In the genomic region with DNA sequence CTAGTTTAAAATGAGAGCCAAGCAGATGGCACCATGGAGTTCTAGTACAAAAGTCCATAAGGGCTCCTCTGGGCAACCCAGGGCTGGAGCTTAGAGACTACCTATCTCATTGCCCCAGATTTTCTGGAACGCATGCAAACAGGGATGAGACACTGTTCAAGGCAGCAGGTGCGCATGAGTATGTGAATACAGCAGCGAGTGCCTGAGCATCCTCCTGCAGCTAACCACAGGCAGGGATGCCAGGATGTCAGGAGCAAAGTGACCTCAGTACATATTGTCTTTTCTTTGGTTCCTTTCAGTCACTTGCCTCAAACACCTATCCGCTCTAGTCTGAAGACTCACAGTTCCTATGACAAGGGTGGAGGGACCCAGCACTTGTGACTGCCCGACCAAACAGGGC, we compare ENCODE assay signal across 25 mouse cellular contexts. TPM values are rescaled to one million over a fixed set of nuclear protein-coding genes. Genes with fewer than 3 reads are reported as not detected.
A peak's percentile ranks its signal among the peaks of the same experiment; 100 is the strongest.
DNase-seq lines count a peak whose midpoint lies in the region; ATAC-seq and TF ChIP-seq lines count a peak whose summit lies in the region.
"Had no signal": no experiment of that assay in that cellular context is flagged by ENCODE, and none has a peak within 500 bp of the region (broad histone marks: within the 10 kb centered on the region; RNA-seq: fewer than 3 reads in every experiment).

No protein-coding gene starts in this region.

- peaks cover 9% of the 10 kb centered on the region; the same call in 1 of the 2 replicates for H3K9me3 ChIP-seq in forebrain, embryonic 10.5 days
- no peaks in the 10 kb centered on the region; the same call in 1 of the 2 replicates for H3K9me3 ChIP-seq in forebrain, embryonic 16.5 days (ENCODE audit: control insufficient read depth, low read length)
- no peaks in the 10 kb centered on the region for H3K9me3 ChIP-seq in hindbrain, postnatal 0 days (ENCODE audit: low read length)
- no peaks in the 10 kb centered on the region for H3K9me3 ChIP-seq in hindbrain, embryonic 11.5 days (ENCODE audit: control insufficient read depth, low read length)
- no peaks in the 10 kb centered on the region for H3K9me3 ChIP-seq in limb, embryonic 10.5 days (replicated peaks)
- H3K9me3 ChIP-seq: forebrain, embryonic 12.5 days; heart, embryonic 15.5 days; kidney, embryonic 15.5 days; limb, embryonic 13.5 days; neural tube, embryonic 15.5 days had no signal

- no peak for ATAC-seq in forebrain, embryonic 16.5 days
- no peak for ATAC-seq in hindbrain, postnatal 0 days
- ATAC-seq in hindbrain, embryonic 11.5 days (ENCODE audit: low FRiP score), result no peak
- ATAC-seq: activated CD4-positive, CD25-positive, alpha-beta regulatory T cell, adult 4 months had no signal

- WGBS in forebrain, embryonic 10.5 days, result 93% methylated on average over 5 of the region's 5 CpGs
- 96% methylated on average over 5 of the region's 5 CpGs for WGBS in forebrain, embryonic 16.5 days
- WGBS in hindbrain, postnatal 0 days, result 82% methylated on average over 5 of the region's 5 CpGs
- 94% methylated on average over 5 of the region's 5 CpGs for WGBS in hindbrain, embryonic 11.5 days
- WGBS in limb, embryonic 10.5 days, result 94% methylated on average over 5 of the region's 5 CpGs

- no peaks in the 10 kb centered on the region for H3K27me3 ChIP-seq in forebrain, embryonic 10.5 days (ENCODE audit: poor library complexity, severe bottlenecking)
- no peaks in the 10 kb centered on the region for H3K27me3 ChIP-seq in forebrain, embryonic 16.5 days (replicated peaks; ENCODE audit: control insufficient read depth, insufficient read depth, low read length)
- no peaks in the 10 kb centered on the region for H3K27me3 ChIP-seq in hindbrain, postnatal 0 days (ENCODE audit: insufficient read depth, low read length)
- H3K27me3 ChIP-seq in hindbrain, embryonic 11.5 days (ENCODE audit: control insufficient read depth, insufficient read depth, low read length), result no peaks in the 10 kb centered on the region
- no peaks in the 10 kb centered on the region for H3K27me3 ChIP-seq in limb, embryonic 10.5 days (ENCODE audit: low read depth, poor library complexity, severe bottlenecking)
- H3K27me3 ChIP-seq: forebrain, embryonic 12.5 days; heart, embryonic 15.5 days; kidney, embryonic 15.5 days; limb, embryonic 13.5 days; neural tube, embryonic 15.5 days had no signal

- H3K4me1 ChIP-seq in forebrain, embryonic 10.5 days, result peaks cover 36% of the 10 kb centered on the region
- peaks cover 10% of the 10 kb centered on the region for H3K4me1 ChIP-seq in forebrain, embryonic 16.5 days (replicated peaks; ENCODE audit: control insufficient read depth, insufficient read depth, low read length)
- peaks cover 8% of the 10 kb centered on the region; the same call in 1 of the 2 replicates for H3K4me1 ChIP-seq in hindbrain, postnatal 0 days (ENCODE audit: insufficient read depth, low read length)
- no peaks in the 10 kb centered on the region for H3K4me1 ChIP-seq in hindbrain, embryonic 11.5 days (replicated peaks; ENCODE audit: control insufficient read depth, insufficient read depth, low read length)
- H3K4me1 ChIP-seq in limb, embryonic 10.5 days, result peaks cover 35% of the 10 kb centered on the region

- H3K9ac ChIP-seq in forebrain, embryonic 16.5 days (replicated peaks; ENCODE audit: low read depth, low read length), result no peak overlapping the region
- no peak overlapping the region for H3K9ac ChIP-seq in hindbrain, postnatal 0 days (replicated peaks; ENCODE audit: low read length)
- H3K9ac ChIP-seq in hindbrain, embryonic 11.5 days (ENCODE audit: low read depth, low read length), result no peak overlapping the region
- H3K9ac ChIP-seq: forebrain, embryonic 12.5 days; heart, embryonic 15.5 days; kidney, embryonic 15.5 days; limb, embryonic 13.5 days; neural tube, embryonic 15.5 days had no signal

- DNase-seq in forebrain, embryonic 10.5 days (ENCODE audit: extremely low spot score, low spot score), result no peak
- DNase-seq in hindbrain, postnatal 0 days (ENCODE audit: low spot score), result no peak
- DNase-seq in hindbrain, embryonic 11.5 days (ENCODE audit: low spot score), result no peak
- peak; percentile 36 for DNase-seq in brain, adult 2 months (ENCODE audit: low read depth, low spot score)
- DNase-seq in limb, embryonic 10.5 days (ENCODE audit: low spot score), result no peak
- DNase-seq: adrenal gland, adult 8-10 months; B cell, adult 2 months; gastrocnemius, postnatal 10 days; heart, postnatal 4 days; kidney, adult 18-20 months; kidney, postnatal 36 days; lung, postnatal 36 days; right cerebral cortex, postnatal 14 days; thymus, postnatal 4 days had no signal

- H3K4me2 ChIP-seq in forebrain, embryonic 16.5 days (ENCODE audit: low read length), result no peak overlapping the region
- H3K4me2 ChIP-seq in hindbrain, postnatal 0 days (ENCODE audit: low read depth, low read length), result no peak overlapping the region
- H3K4me2 ChIP-seq in hindbrain, embryonic 11.5 days (replicated peaks; ENCODE audit: low read depth, low read length), result no peak overlapping the region
- H3K4me2 ChIP-seq: forebrain, embryonic 12.5 days; heart, embryonic 15.5 days; kidney, embryonic 15.5 days; limb, embryonic 13.5 days; liver, embryonic 11.5 days; neural tube, embryonic 15.5 days had no signal

- H3K27ac ChIP-seq in forebrain, embryonic 10.5 days, result peak overlapping the region; percentile 62; the same call in 1 of the 2 replicates
- no peak overlapping the region for H3K27ac ChIP-seq in forebrain, embryonic 16.5 days (ENCODE audit: low read length)
- peak overlapping the region; percentile 36; the same call in 1 of the 2 replicates for H3K27ac ChIP-seq in hindbrain, postnatal 0 days
- H3K27ac ChIP-seq in hindbrain, embryonic 11.5 days (ENCODE audit: low read depth, low read length), result no peak overlapping the region
- peak overlapping the region; percentile 48; the same call in 1 of the 2 replicates for H3K27ac ChIP-seq in limb, embryonic 10.5 days
- H3K27ac ChIP-seq: forebrain, embryonic 12.5 days; heart, embryonic 15.5 days; kidney, embryonic 15.5 days; layer of hippocampus, adult 2 months; left cerebral cortex, adult 2 months; limb, embryonic 13.5 days; neural tube, embryonic 15.5 days had no signal

- H3K4me3 ChIP-seq in forebrain, embryonic 10.5 days, result no peak overlapping the region
- H3K4me3 ChIP-seq in forebrain, embryonic 16.5 days (replicated peaks; ENCODE audit: low read length), result no peak overlapping the region
- no peak overlapping the region for H3K4me3 ChIP-seq in hindbrain, postnatal 0 days (ENCODE audit: low read length)
- no peak overlapping the region for H3K4me3 ChIP-seq in hindbrain, embryonic 11.5 days (ENCODE audit: low read depth, low read length)
- no peak overlapping the region for H3K4me3 ChIP-seq in limb, embryonic 10.5 days
- H3K4me3 ChIP-seq: erythroblast, embryonic 14.5 days; forebrain, embryonic 12.5 days; heart, embryonic 15.5 days; kidney, embryonic 15.5 days; layer of hippocampus, adult 2 months; left cerebral cortex, adult 2 months; limb, embryonic 13.5 days; neural tube, embryonic 15.5 days had no signal

- no peak for TF ChIP-seq CTCF in hindbrain, postnatal 0 days (IDR thresholded peaks at IDR 0.05; ENCODE audit: low read depth)

- H3K36me3 ChIP-seq in forebrain, embryonic 10.5 days (replicated peaks), result no peaks in the 10 kb centered on the region
- H3K36me3 ChIP-seq in forebrain, embryonic 16.5 days (ENCODE audit: control insufficient read depth, insufficient read depth), result no peaks in the 10 kb centered on the region
- H3K36me3 ChIP-seq in hindbrain, postnatal 0 days (ENCODE audit: insufficient read depth, low read length), result no peaks in the 10 kb centered on the region
- H3K36me3 ChIP-seq in hindbrain, embryonic 11.5 days (ENCODE audit: control insufficient read depth, insufficient read depth, low read length), result no peaks in the 10 kb centered on the region
- H3K36me3 ChIP-seq in limb, embryonic 10.5 days, result no peaks in the 10 kb centered on the region
- H3K36me3 ChIP-seq: forebrain, embryonic 12.5 days; heart, embryonic 15.5 days; kidney, embryonic 15.5 days; limb, embryonic 13.5 days; neural tube, embryonic 15.5 days had no signal

RNA-seq across cellular contexts. Expression of a gene that starts 49.6 kb away (rescaled TPM):
- polyA plus RNA-seq in forebrain, embryonic 10.5 days (2016; fragmentation: Nextera tagmentation; extraction: Ambion mirVana), result 55.4 and 59.3 TPM in 2 replicates
- polyA plus RNA-seq in forebrain, embryonic 16.5 days (2015; fragmentation: Nextera tagmentation; extraction: Ambion mirVana), result 30.6 and 36.6 TPM in 2 replicates
- total RNA-seq in hindbrain, postnatal 0 days (2014; rRNA removed), result 49.7 and 56.7 TPM in 2 replicates
- polyA plus RNA-seq in hindbrain, postnatal 0 days (2015; fragmentation: Nextera tagmentation; extraction: Ambion mirVana), result 65.2 and 68.8 TPM in 2 replicates
- polyA plus RNA-seq in hindbrain, embryonic 11.5 days (2014; fragmentation: Nextera tagmentation; extraction: Ambion mirVana), result 46.6 and 51.6 TPM in 2 replicates
- polyA plus RNA-seq in limb, embryonic 10.5 days (2016; fragmentation: Nextera tagmentation; extraction: Ambion mirVana), result 46.4 and 63.7 TPM in 2 replicates

RNA-seq across cellular contexts. Expression of a gene that starts 50.7 kb away (rescaled TPM):
- 156 TPM in 2 replicates for polyA plus RNA-seq in forebrain, embryonic 10.5 days (2016; fragmentation: Nextera tagmentation; extraction: Ambion mirVana)
- polyA plus RNA-seq in forebrain, embryonic 16.5 days (2015; fragmentation: Nextera tagmentation; extraction: Ambion mirVana), result 132 and 140 TPM in 2 replicates
- total RNA-seq in hindbrain, postnatal 0 days (2014; rRNA removed), result 94.1 and 98.6 TPM in 2 replicates
- polyA plus RNA-seq in hindbrain, postnatal 0 days (2015; fragmentation: Nextera tagmentation; extraction: Ambion mirVana), result 115 and 118 TPM in 2 replicates
- polyA plus RNA-seq in hindbrain, embryonic 11.5 days (2014; fragmentation: Nextera tagmentation; extraction: Ambion mirVana), result 132 and 163 TPM in 2 replicates
- 138 and 152 TPM in 2 replicates for polyA plus RNA-seq in limb, embryonic 10.5 days (2016; fragmentation: Nextera tagmentation; extraction: Ambion mirVana)

Comparison
In these comparisons a context has a peak if more than half of its experiments do, and no peak if none do; other contexts are left out.
1. H3K27ac ChIP-seq: peak in forebrain, embryonic 10.5 days (single experiment), hindbrain, postnatal 0 days (single experiment) and limb, embryonic 10.5 days (single experiment); none in forebrain, embryonic 16.5 days (single experiment) and hindbrain, embryonic 11.5 days (single experiment).